Mouse (Mus musculus) intestine, postnatal 0 days (tissue): ENCODE data around the gene Ctc1. TPM values are rescaled to one million over a fixed set of nuclear protein-coding genes. Genes with fewer than 3 reads are reported as not detected.
"Not testable (repeated sequence)": the region's sequence is repeated elsewhere in the genome, so short reads cannot be mapped to it uniquely, and the experiment has no call there.

Experiments
- ATAC-seq: fragments of 200-750 bp; cut with Nextera tagmentation; 2 replicates; pipeline ENCODE4 v1.8.0; 2017; ENCODE audit warnings: mild to moderate bottlenecking, moderate TSS enrichment, moderate library complexity
- H3K27ac ChIP-seq: fragments of 300-500 bp; sonication (generic); 2 replicates; pipeline ENCODE4 v1.5.1; 2014; ENCODE audit warnings: mild to moderate bottlenecking, low read depth, low read length, moderate library complexity
- H3K27me3 ChIP-seq: fragments of 300-500 bp; sonication (generic); replicated peaks from 2 replicates; pipeline ENCODE4 v1.6.1; 2014; ENCODE audit warnings: low read length, mixed read lengths; ENCODE audit not compliant: control insufficient read depth, insufficient read depth
- H3K36me3 ChIP-seq: fragments of 300-500 bp; sonication (generic); 2 replicates; pipeline ENCODE4 v1.6.1; 2014; ENCODE audit warnings: mild to moderate bottlenecking, moderate library complexity; ENCODE audit not compliant: control insufficient read depth, insufficient read depth
- H3K4me1 ChIP-seq: fragments of 300-500 bp; sonication (generic); replicated peaks from 2 replicates; pipeline ENCODE4 v1.6.1; 2014; ENCODE audit warnings: antibody characterized with exemption, low read length, mixed read lengths; ENCODE audit not compliant: control insufficient read depth, insufficient read depth
- H3K4me2 ChIP-seq: fragments of 300-500 bp; sonication (generic); replicated peaks from 2 replicates; pipeline ENCODE4 v1.6.1; 2014; ENCODE audit warnings: low read depth, mild to moderate bottlenecking, moderate library complexity
- H3K4me3 ChIP-seq: fragments of 300-500 bp; sonication (generic); 2 replicates; pipeline ENCODE4 v1.5.1; 2014; ENCODE audit warnings: low read depth, low read length
- H3K9ac ChIP-seq: fragments of 300-500 bp; sonication (generic); 2 replicates; pipeline ENCODE4 v1.6.1; 2014; ENCODE audit warnings: mild to moderate bottlenecking, low read depth, low read length
- H3K9me3 ChIP-seq: fragments of 300-500 bp; sonication (generic); 2 replicates; pipeline ENCODE4 v1.6.1; 2016; ENCODE audit warnings: mixed run types; ENCODE audit not compliant: control insufficient read depth
- CTCF ChIP-seq: sonication (generic); IDR thresholded peaks from 2 replicates; pipeline ENCODE4 v1.5.1; 2016; ENCODE audit warnings: low read depth, mild to moderate bottlenecking, control low read depth, antibody characterized with exemption, moderate library complexity
- WGBS: fragments of 180-500 bp; shearing (Covaris S2); extraction: QIAGEN DNeasy Blood & Tissue Kit; methylation state at CpG from one replicate; pipeline ENCODE4 v1.1.7; 2014; 5-methylcytosine and 5-hydroxymethylcytosine counted together
- polyA plus RNA-seq: library from polyadenylated mRNA; unstranded; fragments of >200 nt; fragmentation: Nextera tagmentation; extraction: Ambion mirVana; gene quantifications from 2 replicates; pipeline ENCODE4 v1.2.1, GENCODE M21; 2015

The Ctc1 gene
- 9.4 and 10.7 TPM in 2 replicates for polyA plus RNA-seq

- peak; percentile 91 for ATAC-seq
- H3K27ac ChIP-seq: peak within 1 kb of the TSS; percentile 47; the same call in 1 of the 2 replicates
Measured at GRCm38 (mm10) chr11:69015644-69016441, at the start of gene Ctc1. Ctc1 (plus strand) TSS chr11:69015911.

GRCm38 (mm10) chr11:68966554-68966953 is 49.2 kb upstream of the Ctc1 start:
- Histone ChIP-seq H3K27me3 (no peaks in the 10 kb centered on the region), H3K27ac (no peak overlapping the region), H3K9me3 (no peaks in the 10 kb centered on the region), H3K4me3 (no peak overlapping the region), H3K36me3 (no peaks in the 10 kb centered on the region), H3K4me2 (no peak overlapping the region), H3K9ac (no peak overlapping the region), H3K4me1 (no peaks in the 10 kb centered on the region)
- WGBS: 44% methylated on average over 1 of the region's 1 CpGs
- TF ChIP-seq CTCF: no peak
- ATAC-seq: no peak

More at GRCm38 (mm10) chr11:69015644-69016441, at the start of gene Ctc1:
- no peaks in the 10 kb centered on the region for H3K27me3 ChIP-seq
- H3K4me2 ChIP-seq: peak within 1 kb of the TSS; percentile 74
- H3K9me3 ChIP-seq: no peaks in the 10 kb centered on the region
- no peaks in the 10 kb centered on the region for H3K36me3 ChIP-seq
- peak within 1 kb of the TSS; percentile 63 for H3K9ac ChIP-seq
- H3K4me1 ChIP-seq: 0 out of 2 replicates have a peak, but pooled peaks cover 5% of the 10 kb centered on the region
- 1% methylated on average over 38 of the region's 38 CpGs for WGBS
- TF ChIP-seq CTCF: peak; percentile 80
- peak within 1 kb of the TSS; percentile 57 for H3K4me3 ChIP-seq

- Histone ChIP-seq H3K4me1 (no peaks in the 10 kb centered on the region), H3K9ac (peak within 1 kb of the TSS; percentile 34; the same call in 1 of the 2 replicates), H3K4me3 (peak within 1 kb of the TSS; percentile 52), H3K27me3 (no peaks in the 10 kb centered on the region), H3K27ac (no peak within 1 kb of the TSS), H3K36me3 (no peaks in the 10 kb centered on the region), H3K4me2 (peak within 1 kb of the TSS; percentile 95), H3K9me3 (no peaks in the 10 kb centered on the region)
- TF ChIP-seq CTCF: peak; percentile 41; the same call in 1 of the 2 replicates
- ATAC-seq: peak; percentile 91
- under 1% methylated on average over 50 of the region's 50 CpGs for WGBS
Measured at GRCm38 (mm10) chr11:68967337-68968282, 48.1 kb upstream of the Ctc1 start, which contains the start of gene Slc25a35. Slc25a35 (plus strand) TSS chr11:68968131.

GRCm38 (mm10) chr11:68968752-68969151 is 47.0 kb upstream of the Ctc1 start:
- Histone ChIP-seq H3K27me3 (no peaks in the 10 kb centered on the region), H3K9ac (0 out of 2 replicates have a peak overlapping the region, but pooled peaks have one; percentile 34), H3K36me3 (no peaks in the 10 kb centered on the region), H3K4me2 (peak overlapping the region; percentile 95), H3K4me3 (no peak overlapping the region), H3K9me3 (no peaks in the 10 kb centered on the region), H3K27ac (no peak overlapping the region), H3K4me1 (no peaks in the 10 kb centered on the region)
- whole genome bisulfite sequencing: 89% methylated on average over 11 of the region's 11 CpGs
- TF ChIP-seq CTCF: no peak
- no peak for ATAC-seq

- 64% methylated on average over 4 of the region's 4 CpGs for WGBS
- H3K4me3 ChIP-seq: no peak overlapping the region
Measured at GRCm38 (mm10) chr11:68970232-68970631, 45.5 kb upstream of the Ctc1 start.

GRCm38 (mm10) chr11:68973250-68974058 is 42.3 kb upstream of the Ctc1 start:
- H3K27ac ChIP-seq, H3K36me3 ChIP-seq, H3K9ac ChIP-seq, H3K9me3 ChIP-seq, H3K4me1 ChIP-seq, H3K27me3 ChIP-seq: not testable (repeated sequence)
- WGBS: under 1% methylated on average over 37 of the region's 38 CpGs
- peak; percentile 82 for ATAC-seq
- H3K4me3 ChIP-seq: peak overlapping the region; percentile 25
- peak overlapping the region; percentile 64 for H3K4me2 ChIP-seq

More at GRCm38 (mm10) chr11:68970232-68970631, 45.5 kb upstream of the Ctc1 start:
- Histone ChIP-seq H3K9ac (no peak overlapping the region), H3K9me3 (no peaks in the 10 kb centered on the region), H3K27me3 (no peaks in the 10 kb centered on the region), H3K27ac (no peak overlapping the region), H3K4me2 (no peak overlapping the region), H3K36me3 (no peaks in the 10 kb centered on the region), H3K4me1 (peaks cover 6% of the 10 kb centered on the region)
- no peak for TF ChIP-seq CTCF
- ATAC-seq: no peak
